Mouse (Mus musculus): ENCODE results near the gene 3830417A13Rik. TPM values are rescaled to one million over a fixed set of nuclear protein-coding genes. Genes with fewer than 3 reads are reported as not detected.

Gene 3830417A13Rik
- polyA plus RNA-seq (2012; fragmentation: generic; extraction: Trizol) = 1.8 TPM
- long read RNA-seq, experiment 1, partial matches to known transcripts = 0 of 1 reads
- long read RNA-seq, experiment 1, other reads (novel, unspliced or antisense) = 0 of 1 reads
- long read RNA-seq, experiment 2 = 0 reads

GRCm38 (mm10) chrX:64173248-64173647 lies at the start of gene 3830417A13Rik:
Gene 3830417A13Rik, plus strand, starts transcription at chrX:64173548.
- TF ChIP-seq MYOD1 (IDR thresholded peaks at IDR 0.05; ENCODE audit: control insufficient read depth, insufficient read length, low read depth) = no peak
- TF ChIP-seq MYOG (IDR thresholded peaks at IDR 0.05; ENCODE audit: control insufficient read depth, extremely low read depth, insufficient read length) = no peak
- TF ChIP-seq USF1 (IDR thresholded peaks at IDR 0.05; ENCODE audit: low read depth) = no peak
- no peak for TF ChIP-seq FOSL1 (IDR thresholded peaks at IDR 0.05; ENCODE audit: insufficient read depth, low read length, poor library complexity, severe bottlenecking)
- TF ChIP-seq CEBPB (IDR thresholded peaks at IDR 0.05; ENCODE audit: low read depth) = no peak
- TF ChIP-seq MAX (IDR thresholded peaks at IDR 0.05) = no peak
- no peak for TF ChIP-seq CTCF (IDR thresholded peaks at IDR 0.05; ENCODE audit: control insufficient read depth, insufficient read depth, insufficient read length)
- Histone ChIP-seq H3ac (ENCODE audit: control insufficient read depth, insufficient read length, low read depth) (no peak within 1 kb of the TSS), H3K4me3 (ENCODE audit: insufficient read depth, poor library complexity, severe bottlenecking) (no peak within 1 kb of the TSS), H3K79me3 (ENCODE audit: low read depth) (no peaks in the 10 kb centered on the region), H3K27me3 (ENCODE audit: control insufficient read depth, insufficient read depth, insufficient read length) (no peaks in the 10 kb centered on the region), H3K79me2 (ENCODE audit: control insufficient read depth, insufficient read depth) (no peaks in the 10 kb centered on the region), H3K36me3 (ENCODE audit: control insufficient read depth, insufficient read depth) (no peaks in the 10 kb centered on the region)

GRCm38 (mm10) chrX:64152098-64152497 lies 21.2 kb upstream of the 3830417A13Rik start, which contains the start of gene Gm6760:
Gene Gm6760, minus strand, starts transcription at chrX:64152198.
- Histone ChIP-seq H3K79me2 (ENCODE audit: control insufficient read depth, insufficient read depth) (no peaks in the 10 kb centered on the region), H3K36me3 (ENCODE audit: control insufficient read depth, insufficient read depth) (no peaks in the 10 kb centered on the region), H3K27me3 (ENCODE audit: control insufficient read depth, insufficient read depth, insufficient read length) (no peaks in the 10 kb centered on the region), H3ac (ENCODE audit: control insufficient read depth, insufficient read length, low read depth) (no peak within 1 kb of the TSS), H3K4me3 (ENCODE audit: insufficient read depth, poor library complexity, severe bottlenecking) (no peak within 1 kb of the TSS), H3K79me3 (ENCODE audit: low read depth) (no peaks in the 10 kb centered on the region)
- TF ChIP-seq MYOG (IDR thresholded peaks at IDR 0.05; ENCODE audit: control insufficient read depth, extremely low read depth, insufficient read length) (no peak), USF1 (IDR thresholded peaks at IDR 0.05; ENCODE audit: low read depth) (no peak), MAX (IDR thresholded peaks at IDR 0.05) (no peak), CEBPB (IDR thresholded peaks at IDR 0.05; ENCODE audit: low read depth) (no peak), MYOD1 (IDR thresholded peaks at IDR 0.05; ENCODE audit: control insufficient read depth, insufficient read length, low read depth) (no peak), FOSL1 (IDR thresholded peaks at IDR 0.05; ENCODE audit: insufficient read depth, low read length, poor library complexity, severe bottlenecking) (no peak), CTCF (IDR thresholded peaks at IDR 0.05; ENCODE audit: control insufficient read depth, insufficient read depth, insufficient read length) (no peak)

GRCm38 (mm10) chrX:64181246-64181645 lies 7.9 kb downstream of the 3830417A13Rik start:
- H3K79me2 ChIP-seq (ENCODE audit: control insufficient read depth, insufficient read depth) = no peaks in the 10 kb centered on the region

More at GRCm38 (mm10) chrX:64181246-64181645, 7.9 kb downstream of the 3830417A13Rik start:
- TF ChIP-seq MYOG (IDR thresholded peaks at IDR 0.05; ENCODE audit: control insufficient read depth, extremely low read depth, insufficient read length) (no peak), USF1 (IDR thresholded peaks at IDR 0.05; ENCODE audit: low read depth) (no peak), FOSL1 (IDR thresholded peaks at IDR 0.05; ENCODE audit: insufficient read depth, low read length, poor library complexity, severe bottlenecking) (no peak), CTCF (IDR thresholded peaks at IDR 0.05; ENCODE audit: control insufficient read depth, insufficient read depth, insufficient read length) (no peak), MYOD1 (IDR thresholded peaks at IDR 0.05; ENCODE audit: control insufficient read depth, insufficient read length, low read depth) (no peak), CEBPB (IDR thresholded peaks at IDR 0.05; ENCODE audit: low read depth) (no peak), MAX (IDR thresholded peaks at IDR 0.05) (no peak)
- no peak overlapping the region for H3ac ChIP-seq (ENCODE audit: control insufficient read depth, insufficient read length, low read depth)
- no peaks in the 10 kb centered on the region for H3K36me3 ChIP-seq (ENCODE audit: control insufficient read depth, insufficient read depth)
- no peak overlapping the region for H3K4me3 ChIP-seq (ENCODE audit: insufficient read depth, poor library complexity, severe bottlenecking)
- H3K27me3 ChIP-seq (ENCODE audit: control insufficient read depth, insufficient read depth, insufficient read length) = no peaks in the 10 kb centered on the region
- no peaks in the 10 kb centered on the region for H3K79me3 ChIP-seq (ENCODE audit: low read depth)

Other genes starting within 250 kb of the 3830417A13Rik start
- gene Gm6760, start 21.4 kb upstream of the 3830417A13Rik start, polyA plus RNA-seq (2012; fragmentation: generic; extraction: Trizol) = not detected
- gene Slitrk4, start 103.4 kb downstream of the 3830417A13Rik start, polyA plus RNA-seq (2012; fragmentation: generic; extraction: Trizol) = not detected

Data from C2C12 (cell line).